Mouse (Mus musculus) stomach, embryonic 16.5 days (tissue): ENCODE data around the gene Zfp28. TPM values are rescaled to one million over a fixed set of nuclear protein-coding genes. Genes with fewer than 3 reads are reported as not detected.

ENCODE experiments used
- ATAC-seq: fragments of 200-750 bp; cut with Nextera tagmentation; 2 replicates; pipeline ENCODE4 v1.8.0; 2017; ENCODE audit warnings: moderate number of reproducible peaks, moderate TSS enrichment; ENCODE audit not compliant: insufficient read depth, low FRiP score
- H3K27ac ChIP-seq: fragments of 300-500 bp; sonication (generic); 2 replicates; pipeline ENCODE4 v1.5.1; 2014; ENCODE audit warnings: low read length
- H3K27me3 ChIP-seq: fragments of 300-500 bp; sonication (generic); 2 replicates; pipeline ENCODE4 v1.6.1; 2014; ENCODE audit warnings: low read length, control low read depth, mixed read lengths; ENCODE audit not compliant: control insufficient read depth, insufficient read depth
- H3K36me3 ChIP-seq: fragments of 300-500 bp; sonication (generic); 2 replicates; pipeline ENCODE4 v1.6.1; 2014; ENCODE audit warnings: low read length; ENCODE audit not compliant: control insufficient read depth, insufficient read depth
- H3K4me1 ChIP-seq: fragments of 300-500 bp; sonication (generic); 2 replicates; pipeline ENCODE4 v1.6.1; 2014; ENCODE audit warnings: low read length, control low read depth, mixed read lengths; ENCODE audit not compliant: control insufficient read depth, insufficient read depth
- H3K4me2 ChIP-seq: fragments of 300-500 bp; sonication (generic); 2 replicates; pipeline ENCODE4 v1.6.1; 2014; ENCODE audit warnings: low read depth, low read length, mixed read lengths
- H3K4me3 ChIP-seq: fragments of 300-500 bp; sonication (generic); replicated peaks from 2 replicates; pipeline ENCODE4 v1.5.1; 2014; ENCODE audit warnings: mild to moderate bottlenecking, low read length
- H3K9ac ChIP-seq: fragments of 300-500 bp; sonication (generic); 2 replicates; pipeline ENCODE4 v1.6.1; 2014; ENCODE audit warnings: low read length
- H3K9me3 ChIP-seq: fragments of 300-500 bp; sonication (generic); replicated peaks from 2 replicates; pipeline ENCODE4 v1.6.1; 2016; ENCODE audit warnings: low read length, control low read depth; ENCODE audit not compliant: control insufficient read depth
- WGBS: fragments of 180-500 bp; shearing (Covaris S2); extraction: QIAGEN DNeasy Blood & Tissue Kit; methylation state at CpG from one replicate; pipeline ENCODE4 v1.1.7; 2014; 5-methylcytosine and 5-hydroxymethylcytosine counted together
- polyA plus RNA-seq: library from polyadenylated mRNA; unstranded; fragments of >200 nt; fragmentation: Nextera tagmentation; extraction: Ambion mirVana; gene quantifications from 2 replicates; pipeline ENCODE4 v1.2.1, GENCODE M21; 2015

Zfp28 gene
- polyA plus RNA-seq, 1 experiment from 2014 or later, result 6.4 TPM

GRCm38 (mm10) chr7:6384011-6384410, 916 bp downstream of the Zfp28 start:
- ATAC-seq, result no peak
- Histone ChIP-seq H3K9me3 (no peaks in the 10 kb centered on the region), H3K36me3 (no peaks in the 10 kb centered on the region)

GRCm38 (mm10) chr7:6386995-6387394, 3.9 kb downstream of the Zfp28 start:
- 92% methylated on average over 8 of the region's 8 CpGs for WGBS
- no peak for ATAC-seq
- Histone ChIP-seq H3K36me3 (0 out of 2 replicates have a peak, but pooled peaks cover 5% of the 10 kb centered on the region), H3K27ac (no peak overlapping the region), H3K4me2 (no peak overlapping the region), H3K9me3 (no peaks in the 10 kb centered on the region), H3K9ac (no peak overlapping the region), H3K4me3 (no peak overlapping the region), H3K27me3 (no peaks in the 10 kb centered on the region), H3K4me1 (peaks cover 12% of the 10 kb centered on the region)

More at GRCm38 (mm10) chr7:6384011-6384410, 916 bp downstream of the Zfp28 start:
- WGBS, result 64% methylated on average over 8 of the region's 8 CpGs
- Histone ChIP-seq H3K4me1 (peaks cover 12% of the 10 kb centered on the region), H3K27me3 (no peaks in the 10 kb centered on the region), H3K4me2 (peak overlapping the region; percentile 72), H3K27ac (no peak overlapping the region), H3K9ac (0 out of 2 replicates have a peak overlapping the region, but pooled peaks have one; percentile 75), H3K4me3 (peak overlapping the region; percentile 69)

GRCm38 (mm10) chr7:6388971-6389370, 5.9 kb downstream of the Zfp28 start:
- no peak overlapping the region for H3K9ac ChIP-seq
- no peaks in the 10 kb centered on the region for H3K9me3 ChIP-seq
- no peak overlapping the region for H3K4me3 ChIP-seq
- H3K4me2 ChIP-seq, result no peak overlapping the region
- H3K27me3 ChIP-seq, result no peaks in the 10 kb centered on the region
- 0 out of 2 replicates have a peak, but pooled peaks cover 5% of the 10 kb centered on the region for H3K36me3 ChIP-seq
- no peak for ATAC-seq
- H3K4me1 ChIP-seq, result peaks cover 2% of the 10 kb centered on the region; the same call in 1 of the 2 replicates
- 81% methylated on average over 5 of the region's 5 CpGs for WGBS
- H3K27ac ChIP-seq, result no peak overlapping the region

GRCm38 (mm10) chr7:6389449-6389848, 6.4 kb downstream of the Zfp28 start:
- H3K9me3 ChIP-seq, result no peaks in the 10 kb centered on the region
- H3K27ac ChIP-seq, result no peak overlapping the region
- H3K4me1 ChIP-seq, result no peaks in the 10 kb centered on the region
- 0 out of 2 replicates have a peak, but pooled peaks cover 5% of the 10 kb centered on the region for H3K36me3 ChIP-seq
- no peak overlapping the region for H3K9ac ChIP-seq
- no peak for ATAC-seq
- 75% methylated on average over 5 of the region's 5 CpGs for WGBS
- H3K27me3 ChIP-seq, result no peaks in the 10 kb centered on the region
- no peak overlapping the region for H3K4me2 ChIP-seq
- H3K4me3 ChIP-seq, result no peak overlapping the region

GRCm38 (mm10) chr7:6397996-6398975, 15.2 kb downstream of the Zfp28 start, which contains the start of gene Smim17:
Smim17 (plus strand) TSS chr7:6398715.
- Histone ChIP-seq H3K36me3 (no peaks in the 10 kb centered on the region), H3K9ac (peak within 1 kb of the TSS; percentile 68), H3K4me1 (no peaks in the 10 kb centered on the region), H3K4me3 (peak within 1 kb of the TSS; percentile 55), H3K4me2 (peak within 1 kb of the TSS; percentile 65), H3K27ac (no peak within 1 kb of the TSS), H3K9me3 (no peaks in the 10 kb centered on the region), H3K27me3 (no peaks in the 10 kb centered on the region)
- 25% methylated on average over 25 of the region's 25 CpGs for WGBS
- ATAC-seq, result peak; percentile 60; the same call in 1 of the 2 replicates

GRCm38 (mm10) chr7:6410043-6410442, 26.9 kb downstream of the Zfp28 start, which contains the start of gene Gm20715:
Gm20715 (plus strand) TSS chr7:6410277.
- ATAC-seq, result peak; percentile 94
- no peak within 1 kb of the TSS for H3K9ac ChIP-seq
- H3K4me2 ChIP-seq, result no peak within 1 kb of the TSS
- H3K9me3 ChIP-seq, result no peaks in the 10 kb centered on the region
- no peaks in the 10 kb centered on the region for H3K4me1 ChIP-seq
- WGBS, result 0% methylated on average over 17 of the region's 17 CpGs
- no peaks in the 10 kb centered on the region for H3K36me3 ChIP-seq
- no peak within 1 kb of the TSS for H3K27ac ChIP-seq
- no peaks in the 10 kb centered on the region for H3K27me3 ChIP-seq
- no peak within 1 kb of the TSS for H3K4me3 ChIP-seq

- Histone ChIP-seq H3K27ac (no peak overlapping the region), H3K9ac (no peak overlapping the region), H3K27me3 (no peaks in the 10 kb centered on the region), H3K36me3 (no peaks in the 10 kb centered on the region), H3K4me1 (no peaks in the 10 kb centered on the region), H3K4me2 (no peak overlapping the region), H3K9me3 (no peaks in the 10 kb centered on the region), H3K4me3 (no peak overlapping the region)
- 0 out of 2 replicates have a peak, but pooled peaks have one; percentile 13 for ATAC-seq
- WGBS, result 5% methylated on average over 22 of the region's 22 CpGs
Observed at GRCm38 (mm10) chr7:6414626-6415441, 31.7 kb downstream of the Zfp28 start.

GRCm38 (mm10) chr7:6415442-6415787, 32.3 kb downstream of the Zfp28 start:
- Histone ChIP-seq H3K36me3 (no peaks in the 10 kb centered on the region), H3K9ac (no peak overlapping the region), H3K27ac (no peak overlapping the region), H3K4me3 (no peak overlapping the region), H3K27me3 (no peaks in the 10 kb centered on the region), H3K4me2 (no peak overlapping the region), H3K4me1 (no peaks in the 10 kb centered on the region), H3K9me3 (no peaks in the 10 kb centered on the region)
- WGBS, result 24% methylated on average over 8 of the region's 8 CpGs
- ATAC-seq, result no peak
